Mouse (Mus musculus) midbrain, embryonic 12.5 days (tissue): ENCODE measurements at regions not wholly inside any gene's neighbourhood (a gene's known extent, or its start where the extent isn't known, plus 50 kb on each side); places are given as distances from the start of the nearest gene placed in this dataset.

Experiments used
- ATAC-seq: fragments of 200-750 bp; cut with Nextera tagmentation; 2 replicates; pipeline ENCODE4 v1.8.0; 2017; ENCODE audit warnings: low read depth, moderate TSS enrichment, moderate library complexity; ENCODE audit not compliant: low FRiP score
- H3K27ac ChIP-seq: fragments of 300-500 bp; sonication (generic); replicated peaks from 2 replicates; pipeline ENCODE4 v1.5.1; 2016; ENCODE audit warnings: mild to moderate bottlenecking
- H3K27me3 ChIP-seq: fragments of 300-500 bp; sonication (generic); 2 replicates; pipeline ENCODE4 v1.6.1; 2016; ENCODE audit warnings: mild to moderate bottlenecking
- H3K36me3 ChIP-seq: fragments of 300-500 bp; sonication (generic); 2 replicates; pipeline ENCODE4 v1.6.1; 2016
- H3K4me1 ChIP-seq: fragments of 300-500 bp; sonication (generic); 2 replicates; pipeline ENCODE4 v1.6.1; 2016
- H3K4me2 ChIP-seq: fragments of 300-500 bp; sonication (generic); replicated peaks from 2 replicates; pipeline ENCODE4 v1.6.1; 2016; ENCODE audit warnings: mild to moderate bottlenecking, moderate library complexity
- H3K4me3 ChIP-seq: fragments of 300-500 bp; sonication (generic); 2 replicates; pipeline ENCODE4 v1.5.1; 2016; ENCODE audit warnings: mild to moderate bottlenecking
- H3K9ac ChIP-seq: fragments of 300-500 bp; sonication (generic); replicated peaks from 2 replicates; pipeline ENCODE4 v1.6.1; 2016; ENCODE audit warnings: mild to moderate bottlenecking, moderate library complexity
- H3K9me3 ChIP-seq: fragments of 300-500 bp; sonication (generic); 2 replicates; pipeline ENCODE4 v1.6.1; 2016; ENCODE audit warnings: mild to moderate bottlenecking
- WGBS: fragments of 180-500 bp; shearing (Covaris S2); methylation state at CpG from one replicate; pipeline ENCODE4 v1.1.7; 2016; 5-methylcytosine and 5-hydroxymethylcytosine counted together

DNA sequence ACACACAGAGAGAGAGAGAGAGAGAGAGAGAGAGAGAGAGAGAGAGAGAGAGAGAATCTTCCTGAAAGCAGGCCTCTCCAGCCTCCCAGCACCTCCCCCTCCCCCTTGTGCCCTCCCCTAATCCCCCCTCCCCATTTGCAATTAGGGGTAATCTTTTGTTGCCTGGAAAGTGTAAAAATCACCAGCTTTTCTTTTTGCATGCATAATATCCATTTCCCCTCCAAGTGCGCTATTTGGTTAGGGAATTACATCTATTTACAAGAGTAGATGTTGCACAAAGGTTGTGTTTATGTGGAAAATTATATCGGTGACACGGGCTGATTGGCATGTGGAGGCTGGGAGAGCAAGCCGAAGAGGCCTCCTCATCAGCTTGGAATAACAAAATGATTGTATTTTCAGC lies 135.4 kb upstream of the Gm12830 start:
- no peak overlapping the region for H3K27ac ChIP-seq
- 54% methylated on average over 4 of the region's 4 CpGs for WGBS
- H3K36me3 ChIP-seq, result no peaks in the 10 kb centered on the region
- H3K9me3 ChIP-seq, result no peaks in the 10 kb centered on the region
- peaks cover 11% of the 10 kb centered on the region; the same call in 1 of the 2 replicates for H3K4me1 ChIP-seq
- no peak overlapping the region for H3K9ac ChIP-seq
- peaks cover 23% of the 10 kb centered on the region; the same call in 1 of the 2 replicates for H3K27me3 ChIP-seq
- ATAC-seq, result no peak
- H3K4me2 ChIP-seq, result no peak overlapping the region
- no peak overlapping the region for H3K4me3 ChIP-seq

DNA sequence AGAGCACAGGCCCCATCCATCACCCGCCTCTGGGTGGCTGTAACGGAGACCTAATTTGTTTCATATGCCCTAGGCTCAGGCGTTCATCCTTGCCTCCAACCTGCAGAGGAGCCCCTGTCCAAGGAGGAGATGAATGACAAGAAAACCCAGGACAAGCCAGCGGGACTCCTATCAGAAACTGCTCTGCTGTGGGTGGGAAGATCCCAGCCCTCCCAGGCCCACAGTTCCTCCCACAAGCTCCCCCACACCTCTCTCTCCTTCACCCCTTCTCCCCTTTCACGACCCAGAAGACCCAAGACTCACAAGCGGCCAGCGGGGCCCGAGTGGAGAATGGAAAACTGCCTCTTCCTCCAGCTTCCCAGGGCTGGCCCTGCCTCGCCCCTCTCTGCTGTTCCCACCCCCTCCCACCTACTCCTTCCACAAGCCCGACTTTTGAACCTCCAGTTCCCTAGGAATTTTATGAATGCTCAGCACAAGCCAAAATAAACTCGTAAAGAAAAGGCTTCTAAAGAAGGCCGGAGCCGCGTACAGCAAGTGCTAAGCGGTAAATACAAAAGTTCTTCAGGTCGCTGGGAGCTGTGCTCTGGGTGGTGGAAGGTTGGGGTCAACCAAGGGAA lies 133.1 kb upstream of the Gm12830 start:
- Histone ChIP-seq H3K27me3 (peaks cover 23% of the 10 kb centered on the region), H3K4me1 (peaks cover 9% of the 10 kb centered on the region; the same call in 1 of the 2 replicates), H3K27ac (no peak overlapping the region), H3K4me3 (no peak overlapping the region), H3K36me3 (no peaks in the 10 kb centered on the region), H3K9ac (no peak overlapping the region), H3K9me3 (no peaks in the 10 kb centered on the region), H3K4me2 (no peak overlapping the region)
- WGBS, result 42% methylated on average over 16 of the region's 16 CpGs
- ATAC-seq, result no peak

DNA sequence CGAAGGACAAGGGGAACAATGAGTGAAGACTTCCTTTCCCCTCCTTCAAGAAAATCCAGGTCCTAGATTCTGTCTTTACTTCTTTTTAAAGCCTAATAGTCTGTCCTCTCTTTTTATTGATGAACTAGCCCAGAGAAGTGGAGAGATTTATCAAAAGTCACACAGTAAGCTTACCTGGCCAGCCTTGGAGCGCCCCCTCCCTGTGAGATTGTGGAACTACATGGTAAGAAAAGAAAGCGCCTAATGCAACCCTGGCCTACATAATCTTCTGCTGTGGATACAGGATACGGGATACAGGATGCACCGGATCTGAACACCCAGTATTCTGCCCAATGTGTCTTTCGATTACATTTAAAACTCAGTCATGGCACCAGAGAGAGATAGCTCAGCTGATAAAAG lies 132.6 kb upstream of the Gm12830 start:
- ATAC-seq, result no peak
- no peak overlapping the region for H3K9ac ChIP-seq
- peaks cover 23% of the 10 kb centered on the region for H3K27me3 ChIP-seq
- H3K4me1 ChIP-seq, result peaks cover 7% of the 10 kb centered on the region; the same call in 1 of the 2 replicates
- H3K27ac ChIP-seq, result no peak overlapping the region
- 70% methylated on average over 6 of the region's 6 CpGs for WGBS
- no peaks in the 10 kb centered on the region for H3K36me3 ChIP-seq
- H3K4me3 ChIP-seq, result no peak overlapping the region
- H3K4me2 ChIP-seq, result no peak overlapping the region
- no peaks in the 10 kb centered on the region for H3K9me3 ChIP-seq

DNA sequence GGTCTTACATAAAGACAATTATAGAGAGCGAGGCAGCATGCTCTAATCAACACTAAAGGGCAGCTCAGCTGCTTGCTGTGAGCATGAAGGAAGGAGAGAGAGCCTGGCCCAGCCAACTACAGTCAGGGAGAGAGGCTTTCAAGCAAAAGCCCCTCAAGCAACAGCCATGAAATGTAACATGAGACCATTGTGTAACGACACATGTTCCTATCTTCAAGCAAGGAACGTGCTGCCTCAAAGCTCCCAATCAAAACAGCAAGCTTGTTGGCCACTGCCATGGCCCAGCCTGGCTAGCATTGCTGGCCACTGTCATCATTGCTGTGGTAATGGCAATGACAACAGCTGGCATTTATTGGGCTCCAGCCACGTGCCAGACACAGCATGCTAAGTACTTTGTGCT lies 115.9 kb upstream of the Gm12830 start:
- ATAC-seq, result no peak
- no peak overlapping the region for H3K4me3 ChIP-seq
- no peaks in the 10 kb centered on the region for H3K36me3 ChIP-seq
- H3K27ac ChIP-seq, result no peak overlapping the region
- H3K9ac ChIP-seq, result no peak overlapping the region
- H3K9me3 ChIP-seq, result no peaks in the 10 kb centered on the region
- H3K4me1 ChIP-seq, result no peaks in the 10 kb centered on the region
- no peaks in the 10 kb centered on the region; the same call in 1 of the 2 replicates for H3K27me3 ChIP-seq
- 63% methylated on average over 4 of the region's 4 CpGs for WGBS
- no peak overlapping the region for H3K4me2 ChIP-seq

DNA sequence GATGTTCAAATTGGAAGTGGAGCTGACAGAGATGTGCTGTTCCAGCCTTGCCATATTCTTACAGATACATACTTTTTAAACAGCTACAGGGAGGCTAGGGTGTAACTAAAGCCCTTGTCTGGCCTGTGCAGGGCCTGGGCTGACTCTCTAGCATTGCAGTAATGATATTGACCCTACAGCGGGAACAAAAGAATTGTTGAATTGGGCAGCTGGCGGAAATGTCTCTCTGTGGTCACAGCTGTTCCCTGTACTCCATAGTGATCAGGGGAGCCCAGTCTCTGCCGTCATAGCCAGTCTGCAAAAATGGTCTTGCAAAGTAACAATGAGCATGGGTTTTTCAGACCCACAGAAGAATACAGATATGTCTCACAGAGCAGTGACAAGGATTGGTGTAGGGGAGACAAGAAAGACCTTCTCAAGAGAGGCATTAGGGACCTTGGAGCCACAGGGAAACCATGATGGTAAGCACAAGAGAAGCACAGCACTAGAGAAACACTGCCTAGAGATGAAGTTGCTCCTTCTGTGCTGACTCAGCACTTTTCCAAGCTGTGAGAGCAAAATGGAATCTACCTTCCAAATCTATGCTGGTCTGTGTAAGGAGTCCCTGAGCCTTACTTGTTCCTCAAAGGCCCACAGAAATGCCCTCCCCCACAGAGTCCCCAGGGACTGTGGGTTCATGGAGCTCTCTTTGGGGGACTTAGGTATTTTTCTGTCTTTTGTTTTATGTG lies 111.2 kb upstream of the Gm12830 start:
- Histone ChIP-seq H3K4me3 (no peak overlapping the region), H3K27me3 (peaks cover 6% of the 10 kb centered on the region; the same call in 1 of the 2 replicates), H3K4me2 (no peak overlapping the region), H3K36me3 (no peaks in the 10 kb centered on the region), H3K9ac (no peak overlapping the region), H3K9me3 (no peaks in the 10 kb centered on the region), H3K27ac (no peak overlapping the region), H3K4me1 (peaks cover 4% of the 10 kb centered on the region; the same call in 1 of the 2 replicates)
- 75% methylated on average over 3 of the region's 3 CpGs for WGBS
- ATAC-seq, result no peak

DNA sequence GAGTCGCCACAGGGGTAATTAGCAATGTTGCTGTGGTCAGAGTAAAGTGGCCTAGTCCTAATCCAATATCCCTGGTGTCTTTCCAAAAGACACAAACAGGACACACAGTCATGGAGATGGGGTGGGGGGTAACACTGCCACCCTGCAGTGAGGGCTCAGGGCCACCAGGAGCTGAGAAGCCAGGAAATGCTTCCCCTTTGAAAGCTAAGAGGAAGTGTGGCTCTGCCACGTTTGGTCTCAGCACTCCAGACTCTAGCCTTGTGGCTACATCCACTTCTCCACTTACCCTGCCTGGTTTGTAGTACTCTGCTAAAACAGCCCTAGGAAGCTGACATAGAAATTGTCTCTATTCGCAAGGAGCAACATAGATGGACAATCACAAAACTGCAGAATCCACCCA lies 110.4 kb upstream of the Gm12830 start:
- H3K4me2 ChIP-seq, result no peak overlapping the region
- no peak for ATAC-seq
- H3K36me3 ChIP-seq, result no peaks in the 10 kb centered on the region
- H3K9me3 ChIP-seq, result no peaks in the 10 kb centered on the region
- WGBS, result 74% methylated on average over 3 of the region's 3 CpGs
- H3K4me1 ChIP-seq, result peaks cover 4% of the 10 kb centered on the region; the same call in 1 of the 2 replicates
- H3K9ac ChIP-seq, result no peak overlapping the region
- no peak overlapping the region for H3K27ac ChIP-seq
- no peak overlapping the region for H3K4me3 ChIP-seq
- peaks cover 6% of the 10 kb centered on the region; the same call in 1 of the 2 replicates for H3K27me3 ChIP-seq

DNA sequence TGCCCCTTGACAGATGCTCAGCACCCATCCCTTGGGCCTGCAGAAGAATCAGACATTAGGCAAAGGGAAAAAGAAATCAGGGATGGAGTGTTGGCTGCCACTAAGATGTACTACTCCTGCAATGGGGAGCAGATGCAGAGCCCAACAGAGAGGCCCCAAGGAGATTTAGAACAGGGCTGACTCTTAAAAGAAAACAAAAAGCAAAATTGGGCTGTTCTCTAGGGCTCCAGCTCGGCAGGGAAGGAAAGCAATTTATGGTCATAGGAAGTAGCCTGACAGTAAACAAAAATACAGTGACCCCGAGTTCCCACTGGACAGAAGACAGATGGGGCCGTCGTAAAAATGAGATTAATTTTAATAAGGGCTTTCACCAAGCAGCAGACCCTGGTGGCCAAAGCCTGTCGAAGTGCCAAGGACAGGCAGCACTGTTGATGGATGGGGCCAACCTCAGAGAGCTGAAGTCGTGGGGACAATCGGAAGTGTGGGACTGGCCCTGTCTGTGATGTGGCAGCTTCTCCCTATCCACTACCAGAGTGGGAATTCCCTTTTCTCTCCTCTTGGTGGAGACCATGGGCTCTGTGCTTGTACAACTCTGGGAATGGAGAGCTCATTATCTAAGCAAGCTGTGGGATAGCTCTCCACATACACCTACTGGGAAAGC lies 109.4 kb upstream of the Gm12830 start:
- Histone ChIP-seq H3K9ac (no peak overlapping the region), H3K4me1 (peaks cover 4% of the 10 kb centered on the region; the same call in 1 of the 2 replicates), H3K4me3 (no peak overlapping the region), H3K27ac (no peak overlapping the region), H3K4me2 (no peak overlapping the region), H3K36me3 (no peaks in the 10 kb centered on the region), H3K9me3 (no peaks in the 10 kb centered on the region), H3K27me3 (0 out of 2 replicates have a peak, but pooled peaks cover 6% of the 10 kb centered on the region)
- no peak for ATAC-seq
- WGBS, result 73% methylated on average over 7 of the region's 7 CpGs

DNA sequence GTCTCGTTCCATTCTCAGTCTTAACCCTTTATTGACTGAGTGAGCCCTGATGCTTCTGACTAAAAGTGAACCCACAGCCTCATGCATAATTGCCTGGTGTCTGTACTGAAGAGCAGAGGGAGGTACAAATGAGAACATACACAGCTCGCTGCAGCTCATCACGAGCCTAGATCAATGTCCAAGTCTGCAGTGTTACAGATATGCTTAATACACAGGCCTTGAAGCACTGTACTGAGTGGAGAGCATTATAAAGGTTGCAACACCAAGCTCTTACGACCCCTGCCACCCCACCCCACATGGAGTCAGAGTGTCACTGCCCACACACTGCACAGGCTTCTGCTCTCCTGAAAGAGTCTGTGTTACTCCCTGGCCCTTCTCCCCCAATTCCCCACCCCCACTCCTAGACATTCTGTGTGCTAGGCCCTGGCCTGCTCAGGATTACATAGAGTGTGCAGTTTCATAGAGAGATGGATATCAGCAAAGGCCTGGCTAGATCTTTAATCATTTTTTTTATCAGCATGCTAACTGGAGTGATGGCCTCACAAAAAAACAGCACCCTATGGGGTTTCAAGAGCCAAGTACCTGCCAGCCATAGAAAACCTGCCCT lies 108.5 kb upstream of the Gm12830 start:
- H3K4me3 ChIP-seq, result no peak overlapping the region
- H3K27ac ChIP-seq, result no peak overlapping the region
- ATAC-seq, result no peak; the same call in 1 of the 2 replicates
- H3K4me2 ChIP-seq, result no peak overlapping the region
- no peaks in the 10 kb centered on the region for H3K9me3 ChIP-seq
- H3K4me1 ChIP-seq, result peaks cover 4% of the 10 kb centered on the region; the same call in 1 of the 2 replicates
- WGBS, result 68% methylated on average over 4 of the region's 4 CpGs
- no peak overlapping the region for H3K9ac ChIP-seq
- H3K27me3 ChIP-seq, result 0 out of 2 replicates have a peak, but pooled peaks cover 6% of the 10 kb centered on the region
- no peaks in the 10 kb centered on the region for H3K36me3 ChIP-seq

DNA sequence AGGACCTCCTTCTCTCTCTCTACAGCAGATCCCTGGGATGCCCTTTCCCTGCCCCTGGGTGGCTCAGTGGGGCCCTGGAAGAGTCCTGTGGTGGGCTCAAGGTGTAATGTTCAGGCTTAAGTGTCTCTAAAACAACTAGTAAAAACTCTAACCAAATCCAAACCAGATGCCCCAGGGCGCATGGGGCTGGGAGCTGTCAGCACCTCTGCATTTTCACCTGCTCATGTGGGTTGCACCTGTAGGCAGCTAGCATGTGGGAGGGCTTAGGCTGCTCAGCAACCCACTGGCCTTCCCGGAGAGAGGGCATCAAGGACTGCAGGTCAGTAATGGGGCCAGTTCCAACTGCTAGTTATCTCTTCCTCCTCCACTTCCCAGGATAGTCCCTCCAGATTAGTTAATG lies 104.8 kb upstream of the Gm12830 start:
- H3K36me3 ChIP-seq, result no peaks in the 10 kb centered on the region
- no peak overlapping the region for H3K4me3 ChIP-seq
- no peaks in the 10 kb centered on the region for H3K9me3 ChIP-seq
- no peak overlapping the region for H3K4me2 ChIP-seq
- 0 out of 2 replicates have a peak, but pooled peaks cover 6% of the 10 kb centered on the region for H3K27me3 ChIP-seq
- WGBS, result 70% methylated on average over 2 of the region's 2 CpGs
- no peak overlapping the region for H3K9ac ChIP-seq
- peaks cover 4% of the 10 kb centered on the region; the same call in 1 of the 2 replicates for H3K4me1 ChIP-seq
- H3K27ac ChIP-seq, result no peak overlapping the region
- no peak for ATAC-seq

DNA sequence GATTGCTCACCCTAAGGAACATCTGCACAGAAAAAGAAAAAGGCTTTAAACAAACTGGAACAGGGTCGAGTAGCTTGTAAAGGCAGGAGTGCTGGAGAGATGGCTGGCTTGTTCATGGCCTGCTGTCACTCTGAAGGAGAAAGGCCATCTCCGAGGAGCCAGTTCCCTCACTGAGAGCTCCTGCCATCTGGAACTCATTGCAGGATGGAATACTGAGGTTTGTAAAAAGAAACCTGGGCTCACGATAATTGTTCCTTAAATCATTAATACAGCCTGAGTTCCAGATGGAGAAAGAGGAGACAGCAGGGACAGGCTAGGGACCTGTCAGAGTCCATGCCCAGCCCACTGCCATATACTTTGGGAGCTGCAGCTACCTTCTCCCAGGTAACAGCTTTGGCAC lies 100.8 kb upstream of the Gm12830 start:
- Histone ChIP-seq H3K27me3 (0 out of 2 replicates have a peak, but pooled peaks cover 6% of the 10 kb centered on the region), H3K9me3 (no peaks in the 10 kb centered on the region), H3K9ac (no peak overlapping the region), H3K4me1 (no peaks in the 10 kb centered on the region), H3K4me3 (no peak overlapping the region), H3K4me2 (no peak overlapping the region), H3K36me3 (no peaks in the 10 kb centered on the region), H3K27ac (no peak overlapping the region)
- no peak for ATAC-seq
- 65% methylated on average over 3 of the region's 3 CpGs for WGBS

DNA sequence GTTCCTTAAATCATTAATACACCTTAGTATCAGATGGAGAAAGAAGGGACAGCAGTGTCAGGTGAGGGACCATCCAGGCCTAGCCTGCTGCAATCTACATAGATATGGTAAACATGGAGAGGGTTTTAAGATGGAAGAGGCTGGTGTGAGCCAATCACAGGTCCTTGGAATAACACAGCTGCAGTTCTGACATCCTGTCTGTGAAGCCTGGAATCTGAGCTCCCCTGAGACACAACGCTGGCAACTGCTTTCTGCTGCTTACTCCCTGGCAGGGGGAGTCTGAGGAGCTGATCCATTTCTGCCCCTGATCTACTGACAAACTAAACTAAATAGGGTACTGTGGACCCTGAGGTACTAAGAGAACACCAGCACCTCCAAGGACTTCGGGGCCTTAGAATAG lies 100.1 kb upstream of the Gm12830 start:
- no peak for ATAC-seq

More for the DNA sequence above, 100.1 kb upstream of the Gm12830 start:
- H3K4me2 ChIP-seq, result no peak overlapping the region
- 70% methylated on average over 2 of the region's 2 CpGs for WGBS
- no peak overlapping the region for H3K4me3 ChIP-seq
- H3K4me1 ChIP-seq, result no peaks in the 10 kb centered on the region
- 0 out of 2 replicates have a peak, but pooled peaks cover 6% of the 10 kb centered on the region for H3K27me3 ChIP-seq
- no peaks in the 10 kb centered on the region for H3K36me3 ChIP-seq
- H3K27ac ChIP-seq, result no peak overlapping the region
- H3K9ac ChIP-seq, result no peak overlapping the region
- no peaks in the 10 kb centered on the region for H3K9me3 ChIP-seq
